Mouse (Mus musculus) limb, embryonic 11.5 days (tissue): ENCODE measurements at regions not wholly inside any gene's neighbourhood (a gene's known extent, or its start where the extent isn't known, plus 50 kb on each side); places are given as distances from the start of the nearest gene placed in this dataset.

Experiments
- ATAC-seq: fragments of 200-750 bp; cut with Nextera tagmentation; 2 replicates; pipeline ENCODE4 v1.8.0; 2017; ENCODE audit warnings: low read depth; ENCODE audit not compliant: insufficient number of reproducible peaks, low FRiP score, low TSS enrichment
- DNase-seq: peaks from one replicate; pipeline ENCODE4 v3.0.0-alpha.2; 2015; ENCODE audit warnings: low spot score
- H3K27ac ChIP-seq: fragments of 300-500 bp; sonication (generic); replicated peaks from 2 replicates; pipeline ENCODE4 v1.5.1; 2014; ENCODE audit warnings: low read depth, mild to moderate bottlenecking, low read length
- H3K27me3 ChIP-seq: fragments of 300-500 bp; sonication (generic); 2 replicates; pipeline ENCODE4 v1.6.1; 2014; ENCODE audit warnings: mild to moderate bottlenecking, low read length, mixed read lengths; ENCODE audit not compliant: control insufficient read depth, insufficient read depth
- H3K36me3 ChIP-seq: fragments of 300-500 bp; sonication (generic); 2 replicates; pipeline ENCODE4 v1.6.1; 2014; ENCODE audit warnings: mild to moderate bottlenecking, low read length, moderate library complexity, mixed read lengths; ENCODE audit not compliant: control insufficient read depth, insufficient read depth
- H3K4me1 ChIP-seq: fragments of 300-500 bp; sonication (generic); 2 replicates; pipeline ENCODE4 v1.6.1; 2014; ENCODE audit warnings: low read length, mixed read lengths; ENCODE audit not compliant: control insufficient read depth, insufficient read depth
- H3K4me2 ChIP-seq: fragments of 300-500 bp; sonication (generic); 2 replicates; pipeline ENCODE4 v1.6.1; 2014; ENCODE audit warnings: low read depth, mild to moderate bottlenecking, moderate library complexity; ENCODE audit not compliant: severe bottlenecking
- H3K4me3 ChIP-seq: fragments of 300-500 bp; sonication (generic); 2 replicates; pipeline ENCODE4 v1.5.1; 2014; ENCODE audit warnings: low read depth, low read length
- H3K9ac ChIP-seq: fragments of 300-500 bp; sonication (generic); 2 replicates; pipeline ENCODE4 v1.6.1; 2014; ENCODE audit warnings: mild to moderate bottlenecking, low read length
- H3K9me3 ChIP-seq: fragments of 300-500 bp; sonication (generic); 2 replicates; pipeline ENCODE4 v1.6.1; 2016; ENCODE audit warnings: low read length; ENCODE audit not compliant: control insufficient read depth
- WGBS: fragments of 180-500 bp; shearing (Covaris S2); extraction: QIAGEN DNeasy Blood & Tissue Kit; methylation state at CpG from one replicate; pipeline ENCODE4 v1.1.7; 2014; 5-methylcytosine and 5-hydroxymethylcytosine counted together

GRCm38 (mm10) chr10:46980410-46980809 lies 1402.8 kb downstream of the Hace1 start:
- ATAC-seq: no peak
- no peaks in the 10 kb centered on the region for H3K36me3 ChIP-seq
- H3K4me2 ChIP-seq: no peak overlapping the region
- H3K9me3 ChIP-seq: no peaks in the 10 kb centered on the region
- no peak overlapping the region for H3K27ac ChIP-seq
- no peak for DNase-seq
- H3K9ac ChIP-seq: no peak overlapping the region
- H3K27me3 ChIP-seq: no peaks in the 10 kb centered on the region
- no peak overlapping the region for H3K4me3 ChIP-seq
- no peaks in the 10 kb centered on the region for H3K4me1 ChIP-seq

- Histone ChIP-seq H3K9me3 (no peaks in the 10 kb centered on the region), H3K4me2 (no peak overlapping the region), H3K27me3 (no peaks in the 10 kb centered on the region), H3K4me1 (no peaks in the 10 kb centered on the region), H3K9ac (no peak overlapping the region), H3K36me3 (no peaks in the 10 kb centered on the region), H3K27ac (no peak overlapping the region), H3K4me3 (no peak overlapping the region)
- ATAC-seq: no peak
- no peak for DNase-seq
- 84% methylated on average over 1 of the region's 1 CpGs for WGBS
Observed at GRCm38 (mm10) chr10:46999701-47000100, 1422.1 kb downstream of the Hace1 start.

- no peaks in the 10 kb centered on the region for H3K4me1 ChIP-seq
- DNase-seq (no peak), ATAC-seq (no peak)
- no peak overlapping the region for H3K4me3 ChIP-seq
- no peak overlapping the region for H3K27ac ChIP-seq
- no peaks in the 10 kb centered on the region for H3K36me3 ChIP-seq
- H3K27me3 ChIP-seq: no peaks in the 10 kb centered on the region
- no peak overlapping the region for H3K9ac ChIP-seq
- H3K9me3 ChIP-seq: no peaks in the 10 kb centered on the region
- no peak overlapping the region for H3K4me2 ChIP-seq
Observed at GRCm38 (mm10) chr10:47028765-47029164, 1451.1 kb downstream of the Hace1 start.

GRCm38 (mm10) chr10:47054672-47055071 lies 1477.0 kb downstream of the Hace1 start:
- Histone ChIP-seq H3K27ac (no peak overlapping the region), H3K4me2 (no peak overlapping the region), H3K4me1 (no peaks in the 10 kb centered on the region), H3K36me3 (no peaks in the 10 kb centered on the region), H3K9me3 (no peaks in the 10 kb centered on the region), H3K27me3 (no peaks in the 10 kb centered on the region), H3K4me3 (no peak overlapping the region), H3K9ac (no peak overlapping the region)
- 80% methylated on average over 2 of the region's 2 CpGs for WGBS
- ATAC-seq: no peak
- no peak for DNase-seq

GRCm38 (mm10) chr10:47102551-47102950 lies 1524.9 kb downstream of the Hace1 start:
- no peaks in the 10 kb centered on the region for H3K27me3 ChIP-seq
- no peak for DNase-seq
- H3K9ac ChIP-seq: no peak overlapping the region
- no peak overlapping the region for H3K4me2 ChIP-seq
- no peak overlapping the region for H3K4me3 ChIP-seq
- no peaks in the 10 kb centered on the region for H3K4me1 ChIP-seq
- WGBS: 50% methylated on average over 1 of the region's 1 CpGs
- H3K27ac ChIP-seq: no peak overlapping the region
- no peaks in the 10 kb centered on the region for H3K36me3 ChIP-seq
- no peak for ATAC-seq
- no peaks in the 10 kb centered on the region for H3K9me3 ChIP-seq
